In the genomic region with DNA sequence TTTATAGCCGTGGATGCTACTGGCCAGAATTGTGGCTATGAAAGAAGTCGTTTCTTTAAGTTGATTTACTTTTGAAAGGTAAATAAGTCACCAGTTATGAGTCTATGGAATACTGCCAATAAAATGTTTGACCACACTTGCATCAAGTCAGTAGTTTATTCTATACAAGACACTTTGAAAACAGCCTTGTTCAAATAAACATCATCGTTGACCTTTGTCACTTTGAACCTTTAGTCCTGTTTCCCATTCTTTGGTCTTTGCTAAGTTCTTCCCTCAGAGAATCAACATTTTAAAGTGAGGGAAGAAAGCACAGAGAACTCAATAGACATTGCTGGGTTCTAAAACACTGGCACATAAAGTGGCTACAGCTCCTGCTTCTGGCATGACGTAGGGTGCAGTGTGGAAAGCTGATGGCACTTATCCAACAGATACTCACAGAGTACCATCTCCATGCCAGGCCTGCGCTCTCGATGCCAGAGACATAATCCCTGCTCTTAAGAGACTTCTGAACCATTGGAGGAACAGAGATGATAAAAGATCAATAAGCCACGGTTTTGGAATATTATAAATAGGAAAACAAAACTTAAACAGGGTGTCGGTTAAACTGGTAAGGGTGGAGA, we compare ENCODE assay signal across 11 mouse cellular contexts. TPM values are rescaled to one million over a fixed set of nuclear protein-coding genes. Genes with fewer than 3 reads are reported as not detected.
DNase-seq lines count a peak whose midpoint lies in the region.
"Had no signal": no experiment of that assay in that cellular context is flagged by ENCODE, and none has a peak within 500 bp of the region (broad histone marks: within the 10 kb centered on the region; RNA-seq: fewer than 3 reads in every experiment).

No protein-coding gene starts in this region.

- no peaks in the 10 kb centered on the region for H3K9me3 ChIP-seq in heart, embryonic 10.5 days
- H3K9me3 ChIP-seq: forebrain, embryonic 15.5 days; hindbrain, embryonic 12.5 days had no signal

- H3K4me3 ChIP-seq in heart, embryonic 10.5 days, result no peak overlapping the region
- H3K4me3 ChIP-seq: forebrain, embryonic 15.5 days; hindbrain, embryonic 12.5 days had no signal

- no peak overlapping the region for H3K27ac ChIP-seq in heart, embryonic 10.5 days
- H3K27ac ChIP-seq: forebrain, embryonic 15.5 days; hindbrain, embryonic 12.5 days had no signal

- H3K4me1 ChIP-seq in heart, embryonic 10.5 days, result peaks cover 19% of the 10 kb centered on the region; the same call in 1 of the 2 replicates

- no peaks in the 10 kb centered on the region for H3K27me3 ChIP-seq in heart, embryonic 10.5 days (ENCODE audit: insufficient read depth, poor library complexity, severe bottlenecking)
- H3K27me3 ChIP-seq: forebrain, embryonic 15.5 days; hindbrain, embryonic 12.5 days had no signal

- H3K36me3 ChIP-seq in heart, embryonic 10.5 days, result no peaks in the 10 kb centered on the region
- H3K36me3 ChIP-seq: forebrain, embryonic 15.5 days; hindbrain, embryonic 12.5 days had no signal

- peak; percentile 55 to 57 for DNase-seq in heart, adult 18-20 months
- DNase-seq in heart, embryonic 10.5 days (ENCODE audit: low spot score), result no peak
- peak; percentile 36 for DNase-seq in layer of hippocampus, adult 9-11 months
- no peak for DNase-seq in layer of hippocampus, adult 8-10 months (ENCODE audit: low spot score in 2 of 2)
- peak; percentile 41 to 52 for DNase-seq in right cerebral cortex, postnatal 10 days (ENCODE audit: low spot score in 2 of 2)
- no peak for DNase-seq in right cerebral cortex, adult 18-20 months
- DNase-seq in ovary, postnatal 14 days (ENCODE audit: low spot score), result no peak
- DNase-seq: kidney, postnatal 14 days had no signal

- WGBS in heart, embryonic 10.5 days, result 81% methylated on average over 8 of the region's 8 CpGs

RNA-seq across cellular contexts. Expression of gene Lyve1, which starts 8.0 kb away (rescaled TPM):
- 10 to 100 TPM; 22.8 to 26.2 TPM for total RNA-seq in heart, adult 18-20 months (2021)
- polyA plus RNA-seq in heart, embryonic 10.5 days (2016; fragmentation: Nextera tagmentation; extraction: Ambion mirVana), result 1.6 and 3.6 TPM in 2 replicates
- 1 to 10 TPM in 3 of 4 experiments, under 1 TPM in 1; 0.99 to 2.2 (median 1.6) TPM for total RNA-seq in layer of hippocampus, adult 8-10 months (2022)
- total RNA-seq: granulocyte monocyte progenitor cell, adult 5-6 weeks had no signal

RNA-seq across cellular contexts. Expression of gene Rnf141, which starts 10.8 kb away (rescaled TPM):
- total RNA-seq in heart, adult 18-20 months (2021), result 10 to 100 TPM; 43.8 to 46.3 TPM
- 29.3 and 31.6 TPM in 2 replicates for polyA plus RNA-seq in heart, embryonic 10.5 days (2016; fragmentation: Nextera tagmentation; extraction: Ambion mirVana)
- total RNA-seq in layer of hippocampus, adult 8-10 months (2022), result 10 to 100 TPM; 72.8 to 92.5 (median 82.8) TPM

Comparison
In these comparisons a context has a peak if more than half of its experiments do, and no peak if none do; other contexts are left out.
1. DNase-seq: peak in heart, adult 18-20 months (2 of 2), layer of hippocampus, adult 9-11 months (single experiment) and right cerebral cortex, postnatal 10 days (2 of 2); none in heart, embryonic 10.5 days (single experiment), layer of hippocampus, adult 8-10 months (0 of 2), right cerebral cortex, adult 18-20 months (single experiment) and ovary, postnatal 14 days (single experiment).
2. RNA of gene Lyve1, which starts 8.0 kb away (total RNA-seq): 22.8 to 26.2 TPM in heart, adult 18-20 months; 0.99 to 2.2 TPM in layer of hippocampus, adult 8-10 months; every median in the first group is over 4 times any median in the second.